Mouse (Mus musculus): ENCODE measurements around the gene Tceanc. TPM values are rescaled to one million over a fixed set of nuclear protein-coding genes. Genes with fewer than 3 reads are reported as not detected.
A peak's percentile ranks its signal among the peaks of the same experiment; 100 is the strongest.

Tceanc gene
- total RNA-seq, 4 experiments from 2014 or later, result 1.5 to 2.7 (median 2.4) TPM

- no peak for DNase-seq (ENCODE audit: low spot score in 2 of 2)
Observed at GRCm38 (mm10) chrX:166495052-166495451, 23.3 kb downstream of the Tceanc start.

- peak; percentile 74 to 83 for DNase-seq (ENCODE audit: low spot score in 2 of 2)
Observed at GRCm38 (mm10) chrX:166479365-166479983, 38.9 kb downstream of the Tceanc start, which contains the start of gene Rab9. Rab9 (minus strand) TSS chrX:166479867.

- DNase-seq (ENCODE audit: low spot score in 2 of 2), result peak in 1 of 2 experiments; percentile 7
Observed at GRCm38 (mm10) chrX:166478631-166479364, 39.6 kb downstream of the Tceanc start.

GRCm38 (mm10) chrX:166477393-166477792, 41.0 kb downstream of the Tceanc start:
- DNase-seq (ENCODE audit: low spot score in 2 of 2), result no peak

- DNase-seq (ENCODE audit: low spot score in 2 of 2), result no peak
Observed at GRCm38 (mm10) chrX:166472612-166473011, 45.8 kb downstream of the Tceanc start.

- DNase-seq (ENCODE audit: low spot score in 2 of 2), result no peak
Observed at GRCm38 (mm10) chrX:166468321-166468720, 50.0 kb downstream of the Tceanc start.

- DNase-seq (ENCODE audit: low spot score in 2 of 2), result no peak
Observed at GRCm38 (mm10) chrX:166455525-166455924, 62.8 kb downstream of the Tceanc start.

GRCm38 (mm10) chrX:166454331-166454730, 64.0 kb downstream of the Tceanc start:
- DNase-seq (ENCODE audit: low spot score in 2 of 2), result no peak

- DNase-seq (ENCODE audit: low spot score in 2 of 2), result no peak
Observed at GRCm38 (mm10) chrX:166453532-166453931, 64.8 kb downstream of the Tceanc start.

Other genes starting within 250 kb of the Tceanc start
- 10 to 100 TPM; 42.3 to 52.4 (median 47.3) TPM for gene Trappc2, start 78.0 kb downstream of the Tceanc start, total RNA-seq (2022)
- 1 to 10 TPM; 6.5 to 7.1 (median 6.6) TPM for gene Ofd1, start 77.9 kb downstream of the Tceanc start, total RNA-seq (2022)
- gene Rab9, start 38.7 kb downstream of the Tceanc start, total RNA-seq (2022), result 10 to 100 TPM; 35.2 to 41.2 (median 36.3) TPM
- 1 to 10 TPM; 1.8 to 2.8 (median 2.2) TPM for gene Egfl6, start 67.2 kb upstream of the Tceanc start, total RNA-seq (2022)

Measured in left cerebral cortex, adult 8-10 months (tissue).